Mouse (Mus musculus): ENCODE data around the gene Smim7. TPM values are rescaled to one million over a fixed set of nuclear protein-coding genes. Genes with fewer than 3 reads are reported as not detected.
A peak's percentile ranks its signal among the peaks of the same experiment; 100 is the strongest.

Gene Smim7
- polyA plus RNA-seq, 1 experiment from 2014 or later: 96.8 TPM

DNA sequence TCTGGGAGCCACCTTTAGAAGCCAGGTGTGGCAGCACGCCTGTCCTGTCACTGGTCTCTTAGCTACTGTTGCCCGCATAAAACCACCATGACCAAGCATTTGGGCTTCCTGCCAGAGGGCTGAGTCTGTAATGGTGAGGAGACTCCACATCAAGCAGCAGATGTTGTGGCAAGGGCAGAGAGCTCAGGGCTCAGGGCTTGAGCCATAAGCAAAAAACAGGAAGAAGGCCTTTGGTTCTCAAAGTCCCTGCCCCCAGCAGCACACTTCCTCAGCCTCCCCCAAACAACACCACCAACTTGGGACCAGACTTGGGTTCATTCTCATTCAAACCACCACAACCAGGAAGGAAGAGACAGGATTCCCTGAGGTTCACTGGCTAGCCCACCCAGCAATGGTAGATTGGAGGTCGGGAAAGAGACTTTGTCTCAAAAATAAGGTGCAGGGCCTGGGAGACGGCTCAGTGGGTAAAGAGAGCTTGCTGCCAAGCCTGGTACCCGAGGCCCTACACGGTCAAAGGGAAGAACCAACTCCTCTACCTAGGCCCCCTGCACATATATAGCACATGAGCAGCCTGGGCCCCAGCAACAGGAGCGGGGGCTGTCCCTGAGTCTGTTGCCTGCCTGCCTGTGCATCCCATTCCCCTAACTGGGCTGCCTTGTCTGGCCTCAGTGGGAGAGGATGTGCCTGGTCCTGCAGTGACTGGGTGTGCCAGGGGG, 12.3 kb upstream of the Smim7 start:
- no peak overlapping the region for H3K9ac ChIP-seq (replicated peaks; ENCODE audit: low read depth)
- no peaks in the 10 kb centered on the region for H3K27me3 ChIP-seq (replicated peaks; ENCODE audit: insufficient read depth, low read length)
- DNase-seq (ENCODE audit: low spot score) (peak; percentile 25), ATAC-seq (peak; percentile 37; the same call in 1 of the 2 replicates)
- 65% methylated on average over 7 of the region's 7 CpGs for WGBS
- TF ChIP-seq EP300 (IDR thresholded peaks at IDR 0.05): no peak
- TF ChIP-seq CTCF (IDR thresholded peaks at IDR 0.05): no peak
- no peak overlapping the region for H3K4me2 ChIP-seq (replicated peaks; ENCODE audit: low read depth, low read length)
- H3K27ac ChIP-seq (ENCODE audit: low read length): no peak overlapping the region
- H3K36me3 ChIP-seq (ENCODE audit: insufficient read depth, low read length): no peaks in the 10 kb centered on the region
- H3K9me3 ChIP-seq (ENCODE audit: low read length): no peaks in the 10 kb centered on the region
- no peaks in the 10 kb centered on the region for H3K4me1 ChIP-seq (ENCODE audit: insufficient read depth, low read depth, low read length)
- H3K4me3 ChIP-seq (ENCODE audit: low read depth, low read length): no peak overlapping the region

GRCm38 (mm10) chr8:72579374-72579773, 8.5 kb upstream of the Smim7 start:
- no peak for DNase-seq (ENCODE audit: low spot score)
- TF ChIP-seq CTCF (IDR thresholded peaks at IDR 0.05) (0 out of 2 replicates have a peak, but pooled peaks have one; percentile 1), EP300 (IDR thresholded peaks at IDR 0.05) (no peak)
- WGBS: 62% methylated on average over 9 of the region's 9 CpGs

DNA sequence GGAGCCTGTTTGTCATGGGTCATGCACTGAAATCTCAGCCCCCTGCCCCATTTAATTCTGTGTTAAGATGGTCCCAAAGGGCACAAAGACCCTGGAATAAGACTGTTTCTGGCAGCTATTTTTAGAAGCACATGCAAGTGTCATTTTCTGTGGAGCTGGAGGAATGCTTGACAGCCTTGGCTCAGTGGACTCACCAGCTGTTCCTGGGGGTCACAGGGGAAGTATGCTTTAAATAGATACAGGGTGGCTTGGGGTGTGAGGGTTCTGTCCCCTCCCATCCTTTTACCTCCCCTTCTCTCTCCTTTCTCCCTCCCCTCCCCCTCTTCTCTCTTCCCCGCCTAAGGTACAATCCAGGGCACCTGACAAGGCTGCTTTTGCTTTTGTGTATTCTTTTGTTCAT, 7.1 kb upstream of the Smim7 start:
- no peaks in the 10 kb centered on the region for H3K36me3 ChIP-seq (ENCODE audit: insufficient read depth, low read length)
- ATAC-seq (peak; percentile 59), DNase-seq (ENCODE audit: low spot score) (peak; percentile 48)
- no peak overlapping the region for H3K27ac ChIP-seq (ENCODE audit: low read length)
- WGBS: 50% methylated on average over 1 of the region's 1 CpGs
- H3K4me1 ChIP-seq (ENCODE audit: insufficient read depth, low read depth, low read length): no peaks in the 10 kb centered on the region; the same call in 1 of the 2 replicates
- TF ChIP-seq EP300 (IDR thresholded peaks at IDR 0.05) (no peak), CTCF (IDR thresholded peaks at IDR 0.05) (no peak)
- H3K9ac ChIP-seq (replicated peaks; ENCODE audit: low read depth): no peak overlapping the region
- H3K4me2 ChIP-seq (replicated peaks; ENCODE audit: low read depth, low read length): no peak overlapping the region
- H3K4me3 ChIP-seq (ENCODE audit: low read depth, low read length): no peak overlapping the region
- no peaks in the 10 kb centered on the region for H3K27me3 ChIP-seq (replicated peaks; ENCODE audit: insufficient read depth, low read length)
- no peaks in the 10 kb centered on the region for H3K9me3 ChIP-seq (ENCODE audit: low read length)

More at GRCm38 (mm10) chr8:72579374-72579773, 8.5 kb upstream of the Smim7 start:
- H3K4me1 ChIP-seq (ENCODE audit: insufficient read depth, low read depth, low read length): no peaks in the 10 kb centered on the region
- no peaks in the 10 kb centered on the region for H3K36me3 ChIP-seq (ENCODE audit: insufficient read depth, low read length)
- H3K9me3 ChIP-seq (ENCODE audit: low read length): no peaks in the 10 kb centered on the region
- H3K4me3 ChIP-seq (ENCODE audit: low read depth, low read length): no peak overlapping the region
- no peak for ATAC-seq
- no peak overlapping the region for H3K9ac ChIP-seq (replicated peaks; ENCODE audit: low read depth)
- H3K27ac ChIP-seq (ENCODE audit: low read length): no peak overlapping the region
- no peaks in the 10 kb centered on the region for H3K27me3 ChIP-seq (replicated peaks; ENCODE audit: insufficient read depth, low read length)
- H3K4me2 ChIP-seq (replicated peaks; ENCODE audit: low read depth, low read length): no peak overlapping the region

DNA sequence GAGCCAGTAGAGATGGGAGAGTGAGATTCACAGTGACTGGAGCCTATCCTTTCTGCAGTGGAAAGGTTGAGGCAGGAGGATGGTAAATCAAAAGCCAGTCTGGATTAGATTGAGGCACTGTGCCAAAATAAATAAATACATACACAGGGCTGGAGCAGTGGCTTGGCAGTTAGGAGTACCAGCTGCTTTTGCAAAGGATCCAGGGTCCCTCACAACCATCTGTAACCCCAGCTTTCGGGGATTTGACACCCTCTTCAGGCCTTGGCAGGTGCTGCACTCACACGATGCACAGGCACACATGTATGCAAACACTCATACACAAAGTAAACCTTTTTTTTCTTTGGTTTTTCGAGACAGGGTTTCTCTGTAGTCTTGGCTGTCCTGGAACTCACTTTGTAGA, 6.4 kb upstream of the Smim7 start:
- Histone ChIP-seq H3K27ac (ENCODE audit: low read length) (no peak overlapping the region), H3K27me3 (replicated peaks; ENCODE audit: insufficient read depth, low read length) (no peaks in the 10 kb centered on the region), H3K9ac (replicated peaks; ENCODE audit: low read depth) (no peak overlapping the region), H3K4me3 (ENCODE audit: low read depth, low read length) (no peak overlapping the region), H3K4me2 (replicated peaks; ENCODE audit: low read depth, low read length) (no peak overlapping the region), H3K4me1 (ENCODE audit: insufficient read depth, low read depth, low read length) (peaks cover 6% of the 10 kb centered on the region; the same call in 1 of the 2 replicates), H3K36me3 (ENCODE audit: insufficient read depth, low read length) (no peaks in the 10 kb centered on the region), H3K9me3 (ENCODE audit: low read length) (no peaks in the 10 kb centered on the region)
- WGBS: 51% methylated on average over 3 of the region's 3 CpGs
- no peak for ATAC-seq
- DNase-seq (ENCODE audit: low spot score): no peak
- TF ChIP-seq CTCF (IDR thresholded peaks at IDR 0.05) (no peak), EP300 (IDR thresholded peaks at IDR 0.05) (no peak)

DNA sequence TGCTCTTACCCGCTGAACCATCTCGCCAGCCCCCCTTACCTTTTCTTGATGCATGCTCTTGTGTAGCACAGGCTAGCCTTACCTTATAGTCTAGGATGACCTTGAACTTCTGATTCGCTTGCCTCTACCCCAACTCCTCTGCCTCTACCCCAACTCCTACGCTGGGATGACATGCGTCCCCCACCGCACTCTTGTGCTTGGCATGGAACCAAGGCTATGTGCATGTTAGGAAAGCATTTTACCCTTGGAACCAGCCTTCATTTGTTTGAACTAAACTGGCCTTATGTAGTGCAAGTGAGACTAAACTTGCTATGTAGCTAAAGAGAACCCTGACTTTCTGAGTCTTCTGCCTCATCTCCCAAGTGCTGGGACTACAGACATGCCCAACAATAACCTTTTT, 5.0 kb upstream of the Smim7 start:
- Histone ChIP-seq H3K9ac (replicated peaks; ENCODE audit: low read depth) (no peak overlapping the region), H3K4me2 (replicated peaks; ENCODE audit: low read depth, low read length) (no peak overlapping the region), H3K9me3 (ENCODE audit: low read length) (no peaks in the 10 kb centered on the region), H3K27me3 (replicated peaks; ENCODE audit: insufficient read depth, low read length) (no peaks in the 10 kb centered on the region), H3K4me3 (ENCODE audit: low read depth, low read length) (no peak overlapping the region), H3K36me3 (ENCODE audit: insufficient read depth, low read length) (no peaks in the 10 kb centered on the region), H3K4me1 (ENCODE audit: insufficient read depth, low read depth, low read length) (peaks cover 8% of the 10 kb centered on the region; the same call in 1 of the 2 replicates), H3K27ac (ENCODE audit: low read length) (no peak overlapping the region)
- no peak for DNase-seq (ENCODE audit: low spot score)
- TF ChIP-seq EP300 (IDR thresholded peaks at IDR 0.05): no peak
- TF ChIP-seq CTCF (IDR thresholded peaks at IDR 0.05): no peak
- no peak for ATAC-seq
- 91% methylated on average over 6 of the region's 6 CpGs for WGBS

DNA sequence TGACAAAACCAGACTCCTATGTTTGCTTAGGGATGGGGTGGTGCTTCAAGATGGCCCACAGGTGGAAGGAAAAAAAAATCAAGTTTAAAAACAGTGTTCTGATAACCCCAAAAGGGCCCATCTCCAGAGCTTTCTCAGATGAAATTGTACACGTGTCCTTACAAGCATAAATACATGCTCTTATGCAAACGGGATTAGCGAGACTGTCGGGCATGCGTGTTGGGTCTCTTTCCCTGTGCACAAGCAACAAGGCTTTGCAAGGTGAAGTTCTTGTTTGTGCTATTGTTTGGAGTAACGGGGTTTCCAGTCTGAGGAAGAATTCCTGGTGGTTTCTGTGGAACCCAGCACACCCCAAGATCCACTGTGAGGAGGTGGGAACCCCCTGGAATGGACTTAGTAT, 2.6 kb upstream of the Smim7 start:
- 80% methylated on average over 6 of the region's 6 CpGs for WGBS
- Histone ChIP-seq H3K4me2 (replicated peaks; ENCODE audit: low read depth, low read length) (no peak overlapping the region), H3K9me3 (ENCODE audit: low read length) (no peaks in the 10 kb centered on the region), H3K27me3 (replicated peaks; ENCODE audit: insufficient read depth, low read length) (no peaks in the 10 kb centered on the region), H3K27ac (ENCODE audit: low read length) (no peak overlapping the region), H3K4me1 (ENCODE audit: insufficient read depth, low read depth, low read length) (peaks cover 18% of the 10 kb centered on the region), H3K36me3 (ENCODE audit: insufficient read depth, low read length) (peaks cover under 1% of the 10 kb centered on the region; the same call in 1 of the 2 replicates), H3K4me3 (ENCODE audit: low read depth, low read length) (no peak overlapping the region), H3K9ac (replicated peaks; ENCODE audit: low read depth) (no peak overlapping the region)
- no peak for TF ChIP-seq EP300 (IDR thresholded peaks at IDR 0.05)
- no peak for TF ChIP-seq CTCF (IDR thresholded peaks at IDR 0.05)
- no peak for ATAC-seq
- DNase-seq (ENCODE audit: low spot score): no peak

Data from lung, postnatal 0 days (tissue).